Mouse (Mus musculus): ENCODE measurements around the gene Lsp1.
A peak's percentile ranks its signal among the peaks of the same experiment; 100 is the strongest.

Gene Lsp1

DNA sequence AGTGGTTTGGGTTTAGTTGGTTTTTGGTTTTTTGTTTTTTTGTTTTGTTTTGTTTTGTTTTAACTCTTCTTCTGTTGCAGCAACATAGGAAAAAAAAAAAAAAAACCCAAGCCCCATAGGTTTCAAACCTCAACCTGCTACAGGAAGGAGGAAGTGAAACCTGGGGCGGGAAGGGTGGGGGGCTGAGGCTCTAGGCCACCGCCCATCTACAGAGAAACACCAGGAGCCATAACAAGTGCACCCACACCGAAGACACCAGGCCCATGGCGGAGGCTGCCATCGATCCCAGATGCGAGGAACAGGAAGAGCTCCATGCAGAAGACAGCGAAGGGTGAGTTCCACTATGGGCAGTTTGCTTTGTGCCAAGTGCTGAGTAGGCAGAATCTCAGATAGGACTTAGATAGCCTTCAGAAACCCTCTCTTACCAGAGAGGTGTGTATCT lies at the start of gene Lsp1:
Gene Lsp1 (plus strand): TSS at position 174 of the 442 bp plus-strand sequence.
- peak; percentile 44 to 53 for DNase-seq

DNA sequence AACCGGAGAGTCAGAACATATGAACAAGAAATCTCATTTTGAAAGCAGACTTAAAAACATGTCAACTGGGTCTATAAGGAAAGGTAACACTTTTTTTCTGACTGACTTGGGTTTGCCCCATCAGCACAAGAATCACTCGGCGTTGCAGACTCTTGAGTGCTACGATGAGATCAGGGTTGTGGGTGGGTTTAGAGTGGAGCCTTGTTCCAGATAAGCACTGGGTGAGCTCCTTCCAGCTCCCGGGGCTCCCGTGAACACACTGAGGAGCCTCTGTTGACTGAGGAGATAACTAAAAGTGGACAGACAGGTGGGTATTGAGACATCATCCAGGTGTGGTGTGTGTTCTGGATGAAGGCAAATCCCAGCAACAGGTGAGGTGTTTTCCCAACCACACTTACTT lies 47.3 kb upstream of the Lsp1 start:
- DNase-seq: no peak

DNA sequence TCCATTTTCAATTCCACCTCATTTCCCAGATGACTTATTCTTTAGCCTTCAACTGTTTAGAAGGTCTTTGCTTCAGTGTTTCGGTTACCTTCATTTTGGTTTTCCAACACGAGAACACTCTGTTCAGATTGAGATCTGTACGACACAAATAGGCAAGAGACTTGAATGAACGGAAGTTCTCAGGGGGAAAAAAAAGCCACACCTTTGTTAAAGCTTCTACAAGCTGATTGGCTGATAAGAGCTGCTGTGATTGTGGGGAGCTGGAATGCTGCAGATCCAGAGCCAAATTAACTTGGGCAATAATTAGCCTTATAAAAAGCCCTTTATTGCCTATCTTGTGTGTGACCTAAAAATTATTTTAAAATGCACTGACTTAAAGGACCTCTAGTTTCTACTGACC lies 45.3 kb upstream of the Lsp1 start:
- DNase-seq: no peak

DNA sequence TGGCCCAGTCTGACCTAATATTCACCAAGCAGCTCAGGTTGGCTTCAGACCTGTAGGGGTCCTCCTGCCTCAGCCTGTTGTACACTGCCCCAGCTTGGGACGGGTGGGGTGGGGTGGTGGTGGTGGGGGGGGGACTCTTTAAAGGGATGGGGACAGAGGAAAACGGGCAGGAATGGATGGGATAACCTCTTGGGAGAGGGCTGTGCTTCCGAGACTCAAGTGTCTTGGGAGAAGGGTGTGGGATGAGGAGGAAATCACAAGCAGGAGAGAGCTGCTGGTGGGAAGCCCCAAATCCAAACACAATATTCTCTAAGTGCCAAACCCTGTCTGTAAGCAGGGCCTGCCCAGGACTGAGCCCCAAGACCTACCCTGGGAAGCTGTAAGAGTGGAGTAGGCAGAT lies 44.4 kb upstream of the Lsp1 start:
- DNase-seq: no peak

DNA sequence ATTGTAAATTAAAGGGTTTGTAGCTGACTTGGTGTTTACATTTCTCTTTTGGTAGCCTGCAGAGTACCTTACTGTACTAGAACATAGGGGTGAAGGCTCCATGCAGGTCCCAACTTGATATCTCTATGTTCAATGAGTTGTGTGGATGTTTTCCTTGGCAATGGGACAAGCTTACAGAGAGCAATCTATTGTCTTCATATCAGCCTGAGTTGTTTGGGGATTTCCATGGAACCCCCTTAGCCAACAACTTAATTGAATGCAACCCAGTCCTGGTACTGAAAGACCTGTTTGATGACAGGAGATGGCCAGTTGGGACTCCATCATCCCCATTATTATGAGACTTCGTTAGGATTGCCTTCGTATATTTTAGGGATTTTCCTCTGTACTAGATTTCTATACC lies 42.6 kb upstream of the Lsp1 start:
- DNase-seq: no peak

DNA sequence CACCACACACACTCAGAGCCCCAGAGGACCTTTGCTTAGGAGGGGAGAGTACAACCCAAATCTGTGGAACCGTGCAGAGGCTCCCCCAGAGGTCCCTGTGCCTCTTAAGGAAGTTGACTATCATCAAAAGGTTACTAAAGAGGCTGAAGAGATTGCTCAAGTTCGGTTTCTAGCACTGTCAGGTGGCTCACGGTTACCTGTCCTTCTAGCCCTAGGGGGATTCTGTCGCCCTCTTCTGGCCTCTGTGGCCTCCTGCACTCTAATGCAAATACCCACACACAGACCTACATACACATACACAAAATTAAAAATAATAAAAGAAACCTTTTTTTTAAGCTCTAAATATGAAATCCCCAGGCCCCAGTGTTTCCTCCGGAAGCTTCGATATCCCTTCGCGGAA lies 41.9 kb upstream of the Lsp1 start:
- no peak for DNase-seq

DNA sequence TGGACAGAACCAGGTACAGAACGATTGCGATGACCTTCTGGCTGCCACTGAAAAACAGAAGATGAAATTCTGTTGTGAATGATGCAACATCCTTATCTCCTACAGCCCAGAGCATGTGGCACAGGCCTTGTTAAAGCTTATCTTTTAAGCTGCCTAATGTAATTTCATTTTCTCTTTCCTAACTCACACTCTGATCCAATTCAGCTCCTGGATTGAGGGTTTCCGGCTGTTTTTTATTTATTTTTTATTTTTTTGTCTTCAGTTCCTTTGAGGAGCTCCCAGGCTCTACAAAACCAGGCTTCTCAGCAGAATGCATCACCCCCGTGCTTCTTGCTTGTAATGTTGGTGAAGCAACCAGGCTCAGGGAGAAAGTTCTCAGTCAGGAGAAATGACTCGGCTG lies 40.7 kb upstream of the Lsp1 start:
- no peak for DNase-seq

DNA sequence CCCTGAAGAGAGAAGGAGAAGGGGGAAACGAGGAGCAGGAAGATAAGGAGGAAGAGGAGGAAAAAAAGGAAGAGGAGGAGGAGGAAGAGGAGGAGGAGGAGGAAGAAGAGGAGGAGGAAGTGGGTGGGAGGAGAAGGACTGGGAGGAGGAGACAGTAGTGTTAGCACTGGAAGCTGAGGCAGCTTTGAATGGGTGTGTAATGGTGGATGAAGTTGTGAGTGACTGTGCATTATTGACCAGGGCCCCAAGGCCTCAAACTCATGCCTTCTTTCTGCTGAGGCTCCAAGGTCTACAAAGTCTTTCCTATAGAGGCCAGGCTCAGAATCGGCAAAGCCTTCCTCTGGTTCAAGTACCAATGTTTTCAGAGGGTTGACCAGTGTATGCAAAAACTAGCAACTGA lies 38.8 kb upstream of the Lsp1 start:
- DNase-seq: no peak

DNA sequence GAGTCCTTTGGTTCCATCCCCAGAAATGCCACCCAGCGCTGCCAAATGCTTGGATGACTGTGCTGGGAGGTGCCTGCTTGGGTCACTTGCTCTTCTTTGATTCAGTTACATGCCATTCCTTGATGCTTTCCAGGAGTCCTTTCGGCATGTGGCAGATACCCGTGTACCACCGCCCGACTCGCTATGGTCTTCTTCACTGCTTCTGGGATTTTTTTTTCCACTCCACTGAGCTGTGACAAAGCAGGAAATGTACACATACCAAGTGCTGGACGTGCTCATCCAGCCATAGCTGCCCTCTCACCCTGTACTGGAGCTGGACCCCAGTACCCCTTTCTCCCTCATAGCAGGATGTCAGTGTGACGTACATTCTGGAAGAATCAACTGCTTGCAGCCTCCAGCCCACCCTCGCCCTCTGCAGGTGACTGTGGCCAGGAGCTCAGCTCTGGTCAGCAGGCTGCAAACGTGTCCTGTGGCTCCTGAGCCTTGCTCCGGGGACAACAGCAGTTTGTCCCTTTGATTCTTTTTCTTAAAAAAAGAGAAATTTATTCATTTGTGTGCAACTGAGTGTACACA lies 34.9 kb upstream of the Lsp1 start:
- DNase-seq: no peak

DNA sequence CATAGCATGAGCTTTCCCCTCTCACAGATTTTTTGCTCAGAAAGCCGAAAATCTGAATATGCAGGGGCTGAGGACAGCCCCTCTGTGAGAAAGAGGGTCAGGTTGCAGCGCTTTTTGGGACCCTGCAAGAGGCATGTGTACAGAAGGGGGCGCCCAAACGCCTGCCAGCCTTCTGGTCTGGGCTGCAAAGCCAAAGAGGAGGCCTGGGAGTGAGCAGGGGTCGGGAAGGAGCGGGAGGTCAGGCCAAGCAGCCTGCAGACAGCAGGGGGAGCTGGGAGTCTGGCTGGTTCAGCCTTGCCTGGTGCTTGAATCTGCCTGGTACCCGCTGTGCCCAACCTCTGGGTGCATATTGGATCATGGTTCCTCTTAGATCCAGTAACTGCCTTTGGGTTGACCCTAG lies 32.4 kb upstream of the Lsp1 start:
- DNase-seq: peak in 1 of 2 experiments; percentile 31

DNA sequence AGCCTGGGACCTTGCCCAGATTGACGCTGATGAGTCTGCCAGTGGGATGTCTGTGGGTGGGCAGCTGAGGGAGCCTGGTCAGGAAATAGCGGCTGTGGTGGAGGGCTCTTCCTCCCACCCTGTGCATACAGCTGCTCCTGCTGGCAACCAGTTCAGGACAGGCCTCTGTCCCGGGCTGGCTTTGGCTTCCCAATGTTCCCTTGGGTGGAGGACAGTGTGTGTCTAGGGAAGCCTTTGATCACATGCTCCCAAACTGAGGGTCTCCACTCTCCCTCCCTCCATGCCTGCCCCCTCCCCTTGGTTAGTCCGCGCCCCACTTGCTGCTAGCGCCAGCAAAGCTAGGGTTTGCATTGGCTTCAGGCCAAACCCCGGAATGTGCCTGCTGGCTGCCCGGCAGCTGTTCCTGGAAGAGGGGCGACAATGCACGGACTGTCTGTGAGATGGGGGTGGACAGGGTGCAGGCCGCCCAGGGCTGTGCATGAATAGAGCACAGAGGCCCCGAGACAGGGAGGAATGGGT lies 30.4 kb upstream of the Lsp1 start:
- DNase-seq: no peak

DNA sequence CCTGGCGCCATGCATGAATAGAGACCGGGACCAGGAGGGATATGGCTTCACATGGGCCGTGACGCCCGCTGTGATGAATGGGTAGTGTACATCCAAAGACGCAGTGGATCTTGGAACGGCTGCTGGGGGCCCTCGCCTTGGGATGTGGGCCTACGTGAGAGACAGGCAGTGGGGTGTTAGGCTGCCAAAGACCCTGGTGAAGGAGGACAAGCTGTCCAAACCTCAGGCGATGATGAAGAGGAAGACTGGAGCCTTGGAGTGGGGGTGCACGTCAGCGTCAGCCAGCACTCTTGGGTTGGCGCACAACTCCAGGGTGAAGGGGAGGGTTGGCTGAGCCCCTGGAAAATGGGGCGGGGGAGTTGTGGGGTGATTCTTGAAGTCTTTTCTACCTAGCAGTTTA lies 29.5 kb upstream of the Lsp1 start:
- DNase-seq: no peak

DNA sequence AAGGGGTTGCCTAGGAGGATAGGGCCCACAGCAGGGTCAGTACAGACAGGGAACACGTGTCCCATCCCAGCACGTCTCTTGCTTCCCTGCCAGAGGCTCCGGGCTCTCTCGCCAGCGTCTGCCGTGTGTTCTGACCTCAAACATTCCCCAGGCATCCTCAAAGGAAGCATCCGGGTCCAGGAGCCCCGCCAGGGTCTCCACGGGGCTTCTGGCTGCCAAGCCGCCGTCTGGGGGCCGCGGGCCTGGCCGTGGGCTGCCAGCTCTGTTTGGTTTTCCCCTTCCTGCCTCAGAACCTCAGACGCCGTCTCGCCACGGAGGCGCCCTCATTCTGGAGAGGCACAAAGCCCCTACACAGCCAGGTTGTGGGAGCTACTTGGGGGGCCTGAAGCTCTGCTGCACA lies 27.0 kb upstream of the Lsp1 start:
- no peak for DNase-seq

DNA sequence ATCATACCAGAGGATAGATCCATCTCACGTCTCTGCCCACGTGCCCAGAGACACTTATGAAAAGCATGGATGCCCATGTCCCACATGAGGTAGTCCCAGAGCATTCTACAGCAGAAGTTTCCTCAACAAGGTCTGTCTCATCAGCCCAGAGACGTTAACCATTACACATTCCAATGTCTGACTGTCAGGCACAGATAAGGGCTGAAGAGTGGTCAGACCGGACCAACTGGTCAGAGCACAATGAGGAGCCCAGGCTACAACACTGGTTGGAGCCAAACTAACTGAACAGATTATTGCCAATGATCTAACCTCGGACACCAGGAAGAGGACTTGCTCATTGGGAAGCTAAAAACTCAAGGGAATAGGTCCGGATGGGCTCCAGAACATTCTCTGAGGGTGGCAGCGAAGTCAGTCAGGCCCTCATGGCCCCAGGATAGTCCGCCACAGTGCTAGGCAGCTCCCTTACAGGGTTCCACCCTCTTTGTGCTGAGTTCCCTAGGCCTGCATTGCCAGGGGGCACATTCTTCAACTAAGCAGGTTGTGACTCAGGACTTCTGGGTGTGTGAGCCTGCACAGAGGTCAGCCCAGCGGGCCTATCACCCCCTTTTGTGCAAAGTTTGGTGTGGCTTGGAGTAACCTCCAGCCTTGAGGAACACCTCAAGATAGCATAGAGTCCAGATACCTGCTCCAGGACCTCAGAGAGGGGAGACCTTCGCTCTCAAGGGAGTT lies 26.3 kb upstream of the Lsp1 start, which contains the start of gene Syt8:
Gene Syt8 (plus strand): TSS at position 714 of the 729 bp plus-strand sequence.
- no peak for DNase-seq

DNA sequence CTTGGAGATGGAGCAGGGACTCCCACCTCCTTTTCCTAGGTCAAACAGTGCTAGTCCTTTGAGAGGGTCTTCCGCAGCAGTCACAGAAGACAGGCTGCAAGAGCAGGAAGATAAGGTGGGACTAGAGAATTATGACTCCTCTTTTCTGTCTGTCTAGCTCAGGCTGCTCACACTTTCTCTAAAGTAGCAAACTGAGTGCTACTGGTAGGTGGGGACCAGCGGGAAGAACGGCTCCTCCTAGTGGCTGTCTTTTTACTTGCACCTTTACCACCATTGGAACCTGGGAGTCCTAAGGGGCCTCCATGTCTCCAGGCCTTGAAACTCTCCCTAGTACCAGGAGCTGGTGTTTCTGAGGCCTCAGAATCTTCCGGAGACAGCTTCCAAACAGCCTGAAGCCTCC lies 25.1 kb upstream of the Lsp1 start:
- peak in 1 of 2 experiments; percentile 60 for DNase-seq

DNA sequence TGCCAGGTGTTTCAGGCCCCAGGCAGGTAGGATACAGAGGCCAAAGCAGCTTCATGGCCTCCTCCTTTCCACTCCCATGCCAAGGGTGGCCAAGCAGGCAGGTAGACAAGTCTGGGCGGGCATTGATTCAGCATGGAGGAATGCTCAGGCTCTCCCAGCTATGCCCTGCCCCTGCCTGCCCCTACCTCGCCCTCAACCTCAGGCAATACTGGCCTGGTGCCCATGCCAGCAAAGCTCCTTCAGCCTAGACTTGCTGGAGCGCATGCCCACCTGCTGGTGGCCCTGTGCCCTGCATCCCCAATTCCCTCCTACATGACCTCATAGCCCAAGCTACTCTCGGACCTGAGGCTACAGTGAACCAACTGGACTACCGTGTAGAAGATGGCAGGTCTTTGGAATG lies 23.3 kb upstream of the Lsp1 start:
- DNase-seq: no peak

DNA sequence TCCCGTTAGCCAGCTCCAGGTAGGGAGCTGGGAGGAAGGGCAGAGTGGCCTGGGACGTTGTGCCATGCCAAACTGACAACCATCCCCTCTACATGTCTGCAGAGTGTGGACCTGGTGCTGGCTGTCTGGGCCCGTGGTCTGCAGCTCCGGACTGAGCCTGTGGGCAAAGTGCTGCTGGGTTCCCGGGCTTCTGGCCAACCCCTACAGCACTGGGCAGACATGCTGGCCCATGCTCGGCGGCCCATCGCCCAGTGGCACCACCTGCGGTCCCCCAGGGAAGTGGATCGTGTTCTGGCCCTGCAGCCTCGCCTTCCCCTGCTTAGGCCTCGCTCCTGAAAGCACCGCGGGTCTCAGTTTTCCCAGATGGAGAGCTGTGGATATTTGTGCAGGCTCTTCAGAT lies 20.6 kb upstream of the Lsp1 start:
- no peak for DNase-seq

DNA sequence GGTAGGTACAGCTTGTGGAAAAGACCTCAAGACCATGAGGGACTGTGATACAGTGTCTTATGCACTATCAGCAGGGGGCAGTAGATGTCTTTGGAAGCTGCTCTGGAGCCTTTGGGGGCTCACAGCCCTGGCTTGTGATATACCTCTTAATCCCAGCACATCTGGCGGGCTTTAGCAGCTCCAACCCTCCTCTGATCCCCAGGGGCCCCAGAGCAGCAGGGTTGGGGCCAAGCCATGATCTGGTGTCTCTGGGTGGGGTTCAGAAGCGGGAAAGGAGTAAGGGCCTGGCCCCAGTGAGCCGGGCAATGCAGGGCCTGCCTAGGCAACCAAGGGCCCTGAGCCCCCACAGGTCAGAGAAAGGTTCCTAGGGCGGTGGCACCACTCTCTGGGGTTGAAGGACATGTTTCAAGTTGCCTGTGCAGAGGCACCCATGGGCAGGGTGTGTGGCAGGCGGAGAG lies 19.9 kb upstream of the Lsp1 start:
- peak in 1 of 2 experiments; percentile 55 for DNase-seq

DNA sequence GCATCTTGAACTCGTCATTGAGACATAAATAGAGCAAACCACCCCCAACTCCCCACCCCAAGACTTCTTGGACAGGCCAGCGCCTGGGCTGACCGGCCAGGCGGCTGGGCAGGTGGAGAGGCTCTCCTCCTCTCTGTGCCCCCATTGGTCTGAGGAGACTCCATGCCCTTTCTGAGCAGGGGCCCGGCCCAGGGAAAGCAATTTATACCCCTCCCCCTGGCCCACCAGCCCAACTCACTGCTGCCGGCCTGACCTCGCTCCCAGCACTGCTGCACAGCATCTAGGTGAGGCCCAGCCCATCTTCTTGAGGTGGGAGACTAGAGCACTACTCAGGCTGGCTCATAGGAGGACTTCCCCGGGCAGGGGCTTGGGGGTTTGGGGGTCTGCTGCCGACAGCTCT lies 19.0 kb upstream of the Lsp1 start, which contains the start of gene Tnni2:
Gene Tnni2 (plus strand): TSS at position 224 of the 400 bp plus-strand sequence.
- DNase-seq: no peak

DNA sequence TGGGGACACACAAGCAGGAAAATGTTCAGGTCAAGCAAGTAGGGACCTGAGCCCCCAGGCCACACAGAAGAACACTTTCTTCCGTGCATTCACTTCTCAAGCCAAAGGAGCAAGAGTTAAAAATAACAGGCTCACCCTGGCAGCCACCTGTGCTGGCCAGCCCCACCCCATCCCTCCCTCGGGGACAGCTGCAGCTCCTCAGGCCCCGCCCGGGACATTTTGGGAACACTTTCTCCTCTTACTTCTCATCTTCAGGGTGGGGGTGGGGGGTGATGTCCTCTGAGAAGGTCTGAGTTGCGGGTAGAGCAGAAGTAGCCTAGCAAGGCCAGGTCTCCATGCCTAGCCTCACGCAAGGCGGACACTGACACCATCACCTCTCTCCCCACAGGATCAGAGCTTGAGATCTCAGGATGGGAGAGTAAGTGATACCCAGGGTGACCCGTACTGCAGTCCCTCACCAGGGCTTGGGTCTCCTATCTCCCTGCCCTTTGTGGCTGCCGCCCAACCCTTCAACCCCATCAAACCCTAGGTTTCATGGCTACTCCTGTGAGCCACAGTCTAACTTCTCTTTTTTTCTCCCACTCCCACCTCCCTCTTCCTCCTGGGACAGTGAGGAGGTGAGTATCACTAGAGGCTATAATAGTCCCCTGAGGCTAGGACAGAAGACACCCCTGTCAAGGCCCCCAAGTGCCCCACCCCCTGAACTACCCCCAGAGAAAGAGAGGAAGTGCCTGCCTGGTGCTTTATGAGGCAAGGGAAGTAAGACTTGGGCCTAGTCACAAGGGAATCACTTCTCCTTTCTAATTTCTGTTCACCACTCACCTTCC lies 18.3 kb upstream of the Lsp1 start:
- peak; percentile 44 to 49 for DNase-seq

DNA sequence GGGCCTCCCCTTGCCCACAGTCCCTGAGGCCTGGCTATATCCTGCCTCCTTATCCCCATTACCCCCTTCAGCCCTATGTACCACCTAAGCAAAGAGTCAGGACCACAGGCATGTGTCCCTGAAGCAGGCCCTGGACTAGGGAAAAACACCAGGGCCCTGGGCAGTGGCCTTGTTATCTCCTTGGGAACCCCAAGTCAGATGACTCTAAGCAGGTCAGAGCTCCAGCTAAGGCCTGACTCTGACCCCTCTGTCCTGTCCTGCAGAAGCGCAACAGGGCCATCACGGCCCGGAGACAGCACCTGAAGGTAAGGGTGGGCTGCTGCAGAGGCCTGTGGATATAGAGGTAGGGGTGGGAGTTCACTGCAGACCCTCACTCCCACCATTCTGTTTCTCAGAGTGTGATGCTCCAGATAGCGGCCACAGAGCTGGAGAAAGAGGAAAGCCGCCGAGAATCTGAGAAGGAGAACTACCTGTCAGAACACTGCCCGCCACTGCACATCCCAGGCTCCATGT lies 17.6 kb upstream of the Lsp1 start:
- no peak for DNase-seq

DNA sequence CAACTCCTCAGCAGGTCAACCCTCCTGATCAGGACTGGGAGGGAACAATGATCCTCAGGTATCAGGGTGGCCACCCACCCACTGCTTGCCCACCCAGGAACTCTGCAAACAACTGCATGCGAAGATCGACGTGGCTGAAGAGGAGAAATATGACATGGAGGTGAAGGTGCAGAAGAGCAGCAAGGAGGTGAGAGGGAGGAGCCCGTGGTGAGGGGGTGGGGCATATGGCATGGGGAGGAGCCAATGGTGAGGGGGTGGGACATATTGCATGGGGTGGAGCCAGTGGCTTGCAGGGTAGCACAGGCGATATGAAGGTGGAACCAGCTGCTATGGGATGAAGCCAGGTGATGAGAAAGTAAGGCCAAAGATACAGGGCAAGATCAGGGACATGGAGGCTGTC lies 17.1 kb upstream of the Lsp1 start:
- DNase-seq: no peak

DNA sequence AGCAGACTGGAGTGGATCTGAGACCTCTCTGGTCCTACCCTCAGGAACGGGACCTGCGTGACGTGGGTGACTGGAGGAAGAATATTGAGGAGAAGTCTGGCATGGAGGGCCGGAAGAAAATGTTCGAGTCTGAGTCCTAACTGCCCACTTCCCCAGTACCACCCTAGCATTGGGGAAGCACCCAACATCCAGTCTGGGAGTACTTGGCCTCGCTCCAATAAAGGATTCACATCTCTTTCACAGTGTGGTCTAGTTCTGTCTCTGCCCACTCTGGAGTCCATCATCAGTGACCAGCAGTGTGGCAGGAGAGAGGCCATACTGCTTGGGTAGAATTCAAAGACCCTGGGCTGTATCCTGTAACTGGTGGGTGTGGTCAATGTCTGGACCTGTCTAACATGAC lies 16.4 kb upstream of the Lsp1 start:
- no peak for DNase-seq
